Mouse (Mus musculus) myocyte (in vitro differentiated cells): Measurements from ENCODE around the gene Mcu.

Source experiments
- CEBPB ChIP-seq: IDR thresholded peaks from 2 replicates; pipeline ENCODE4 v1.6.1; 2011; ENCODE audit warnings: mild to moderate bottlenecking, moderate library complexity; ENCODE audit not compliant: poor library complexity, insufficient read depth, severe bottlenecking
- USF1 ChIP-seq: IDR thresholded peaks from one replicate; pipeline ENCODE4 v1.6.1; 2011; ENCODE audit warnings: low read depth, mild to moderate bottlenecking, control low read depth, moderate library complexity

DNA sequence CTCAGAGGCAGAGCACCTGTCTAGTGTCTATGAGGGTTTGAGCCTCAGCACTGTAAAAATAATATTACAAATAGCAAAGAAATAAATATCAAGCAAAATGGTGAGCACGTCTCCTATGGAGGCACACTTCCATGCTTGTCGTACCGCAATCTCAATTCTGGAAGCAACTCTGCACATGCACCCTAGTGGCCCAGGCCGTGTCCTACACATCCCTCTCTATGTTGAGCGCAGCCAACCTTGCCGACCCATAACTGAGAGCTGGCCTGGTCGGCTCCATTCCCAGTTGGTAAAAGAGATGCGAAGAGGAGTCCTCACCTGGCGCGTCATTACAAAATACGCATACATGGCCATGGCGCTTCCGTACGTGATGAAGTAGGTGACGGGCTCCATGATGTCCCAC is 161.9 kb downstream of the Mcu start:
- no peak for TF ChIP-seq CEBPB
- no peak for TF ChIP-seq USF1
